Mouse (Mus musculus): ENCODE results near the gene Afap1.

The Afap1 gene

GRCm38 (mm10) chr5:35931296-35931695 is 38.2 kb downstream of the Afap1 start:
- no peak for DNase-seq (ENCODE audit: low spot score in 2 of 2)

GRCm38 (mm10) chr5:35933059-35933458 is 39.9 kb downstream of the Afap1 start:
- DNase-seq (ENCODE audit: low spot score in 2 of 2) = no peak

GRCm38 (mm10) chr5:35935939-35936338 is 42.8 kb downstream of the Afap1 start:
- DNase-seq (ENCODE audit: low spot score in 2 of 2) = no peak

- no peak for DNase-seq (ENCODE audit: low spot score in 2 of 2)
Observed at GRCm38 (mm10) chr5:35938249-35939223, 45.4 kb downstream of the Afap1 start.

GRCm38 (mm10) chr5:35939958-35940357 is 46.8 kb downstream of the Afap1 start:
- DNase-seq (ENCODE audit: low spot score in 2 of 2) = no peak

GRCm38 (mm10) chr5:35943541-35943940 is 50.4 kb downstream of the Afap1 start:
- DNase-seq (ENCODE audit: low spot score in 2 of 2) = no peak

GRCm38 (mm10) chr5:35946841-35947240 is 53.7 kb downstream of the Afap1 start:
- no peak for DNase-seq (ENCODE audit: low spot score in 2 of 2)

- no peak for DNase-seq (ENCODE audit: low spot score in 2 of 2)
Observed at GRCm38 (mm10) chr5:35947427-35947826, 54.3 kb downstream of the Afap1 start.

- no peak for DNase-seq (ENCODE audit: low spot score in 2 of 2)
Observed at GRCm38 (mm10) chr5:35948225-35948975, 55.3 kb downstream of the Afap1 start.

- DNase-seq (ENCODE audit: low spot score in 2 of 2) = no peak
Observed at GRCm38 (mm10) chr5:35949061-35949460, 55.9 kb downstream of the Afap1 start.

GRCm38 (mm10) chr5:35950504-35950903 is 57.4 kb downstream of the Afap1 start:
- no peak for DNase-seq (ENCODE audit: low spot score in 2 of 2)

- DNase-seq (ENCODE audit: low spot score in 2 of 2) = no peak
Observed at GRCm38 (mm10) chr5:35954055-35954718, 61.1 kb downstream of the Afap1 start.

GRCm38 (mm10) chr5:35956268-35956667 is 63.1 kb downstream of the Afap1 start:
- no peak for DNase-seq (ENCODE audit: low spot score in 2 of 2)

GRCm38 (mm10) chr5:35958681-35959080 is 65.6 kb downstream of the Afap1 start:
- DNase-seq (ENCODE audit: low spot score in 2 of 2) = no peak

GRCm38 (mm10) chr5:35960168-35960567 is 67.0 kb downstream of the Afap1 start:
- DNase-seq (ENCODE audit: low spot score in 2 of 2) = no peak

- no peak for DNase-seq (ENCODE audit: low spot score in 2 of 2)
Observed at GRCm38 (mm10) chr5:35961271-35961670, 68.2 kb downstream of the Afap1 start.

GRCm38 (mm10) chr5:35963635-35964034 is 70.5 kb downstream of the Afap1 start:
- no peak for DNase-seq (ENCODE audit: low spot score in 2 of 2)

- DNase-seq (ENCODE audit: low spot score in 2 of 2) = no peak
Observed at GRCm38 (mm10) chr5:35965036-35965435, 71.9 kb downstream of the Afap1 start.

- no peak for DNase-seq (ENCODE audit: low spot score in 2 of 2)
Observed at GRCm38 (mm10) chr5:35969857-35970256, 76.7 kb downstream of the Afap1 start.

- DNase-seq (ENCODE audit: low spot score in 2 of 2) = peak in 1 of 2 experiments; percentile 37
Observed at GRCm38 (mm10) chr5:35970380-35971105, 77.4 kb downstream of the Afap1 start.

GRCm38 (mm10) chr5:35971841-35972578 is 78.9 kb downstream of the Afap1 start:
- peak in 1 of 2 experiments; percentile 55 for DNase-seq (ENCODE audit: low spot score in 2 of 2)

Data from frontal cortex, postnatal 10 days (tissue).